Mouse (Mus musculus): ENCODE results near the gene Ano4.
A peak's percentile ranks its signal among the peaks of the same experiment; 100 is the strongest.

Ano4 gene

DNA sequence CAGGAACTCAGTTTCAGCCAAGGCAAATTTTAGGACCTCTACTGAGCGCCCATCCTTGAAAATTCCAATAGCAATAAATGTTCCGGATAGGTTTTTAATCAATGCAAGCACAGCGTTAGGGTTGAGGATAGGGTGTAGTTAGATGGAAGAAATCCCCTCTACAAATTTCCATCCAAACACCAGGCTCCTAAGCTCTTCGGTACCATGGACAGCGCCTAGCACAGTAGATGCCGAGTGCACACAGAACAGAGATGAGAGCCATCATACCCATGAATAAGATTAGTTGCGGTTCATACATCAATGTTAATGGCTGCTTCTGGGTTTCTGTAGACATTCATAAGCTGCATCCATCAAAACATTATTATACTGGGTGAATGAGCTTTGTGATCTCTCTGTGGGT is 120.0 kb downstream of the Ano4 start:
- no peaks in the 10 kb centered on the region for H3K9me3 ChIP-seq (ENCODE audit: low read length)
- H3K4me1 ChIP-seq (replicated peaks; ENCODE audit: low read depth, low read length) = no peaks in the 10 kb centered on the region
- TF ChIP-seq CTCF (conservative IDR thresholded peaks at IDR 0.05; ENCODE audit: low read length) = no peak
- TF ChIP-seq POU5F1 (IDR thresholded peaks at IDR 0.05; ENCODE audit: borderline replicate concordance, low read length) = no peak
- H3K36me3 ChIP-seq (ENCODE audit: insufficient read depth, low read length) = no peaks in the 10 kb centered on the region
- H3K27me3 ChIP-seq (ENCODE audit: insufficient read depth, low read length) = no peaks in the 10 kb centered on the region
- no peak overlapping the region for H3K4me3 ChIP-seq (replicated peaks; ENCODE audit: low read length)

GRCm38 (mm10) chr10:89222284-89222989 is 122.1 kb downstream of the Ano4 start:
- Histone ChIP-seq H3K4me1 (replicated peaks; ENCODE audit: low read depth, low read length) (no peaks in the 10 kb centered on the region), H3K4me3 (replicated peaks; ENCODE audit: low read length) (no peak overlapping the region), H3K36me3 (ENCODE audit: insufficient read depth, low read length) (no peaks in the 10 kb centered on the region), H3K27me3 (ENCODE audit: insufficient read depth, low read length) (no peaks in the 10 kb centered on the region), H3K9me3 (ENCODE audit: low read length) (no peaks in the 10 kb centered on the region)
- TF ChIP-seq CTCF (conservative IDR thresholded peaks at IDR 0.05; ENCODE audit: low read length) = no peak; the same call in 1 of the 2 replicates
- TF ChIP-seq NANOG (IDR thresholded peaks at IDR 0.05; ENCODE audit: borderline replicate concordance, low read length) = no peak
- no peak for TF ChIP-seq POU5F1 (IDR thresholded peaks at IDR 0.05; ENCODE audit: borderline replicate concordance, low read length)

DNA sequence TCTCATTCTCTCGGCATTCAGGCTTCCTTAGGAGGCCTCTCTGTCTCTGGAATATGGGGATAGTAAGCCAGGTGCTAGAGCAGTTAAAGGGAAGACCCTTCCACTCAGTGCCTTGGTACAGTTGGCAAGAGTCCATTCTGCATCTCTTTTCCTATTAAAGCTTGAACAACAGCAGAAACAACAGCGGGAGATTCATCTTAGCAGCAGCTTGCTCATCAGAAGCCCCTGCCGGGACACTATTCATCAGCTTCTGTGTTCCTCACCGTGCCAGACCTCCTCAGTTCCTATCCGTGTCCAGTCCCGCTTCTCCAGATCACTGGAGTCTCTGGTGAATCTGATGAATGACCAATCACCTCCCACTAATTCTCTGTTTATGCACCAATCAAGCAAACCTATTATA is 128.5 kb downstream of the Ano4 start:
- Histone ChIP-seq H3K27me3 (ENCODE audit: insufficient read depth, low read length) (peaks cover 2% of the 10 kb centered on the region; the same call in 1 of the 2 replicates), H3K4me1 (replicated peaks; ENCODE audit: low read depth, low read length) (no peaks in the 10 kb centered on the region), H3K36me3 (ENCODE audit: insufficient read depth, low read length) (no peaks in the 10 kb centered on the region), H3K9me3 (ENCODE audit: low read length) (no peaks in the 10 kb centered on the region), H3K4me3 (replicated peaks; ENCODE audit: low read length) (no peak overlapping the region)
- TF ChIP-seq NANOG (IDR thresholded peaks at IDR 0.05; ENCODE audit: borderline replicate concordance, low read length) = no peak
- no peak for TF ChIP-seq POU5F1 (IDR thresholded peaks at IDR 0.05; ENCODE audit: borderline replicate concordance, low read length)

GRCm38 (mm10) chr10:89205858-89206257 is 138.7 kb downstream of the Ano4 start:
- H3K9me3 ChIP-seq (ENCODE audit: low read length) = no peaks in the 10 kb centered on the region
- TF ChIP-seq POU5F1 (IDR thresholded peaks at IDR 0.05; ENCODE audit: borderline replicate concordance, low read length) = no peak
- TF ChIP-seq NANOG (IDR thresholded peaks at IDR 0.05; ENCODE audit: borderline replicate concordance, low read length) = no peak
- peak; percentile 72 for TF ChIP-seq CTCF (conservative IDR thresholded peaks at IDR 0.05; ENCODE audit: low read length)
- 0 out of 2 replicates have a peak, but pooled peaks cover 2% of the 10 kb centered on the region for H3K27me3 ChIP-seq (ENCODE audit: insufficient read depth, low read length)
- no peaks in the 10 kb centered on the region for H3K4me1 ChIP-seq (replicated peaks; ENCODE audit: low read depth, low read length)
- no peaks in the 10 kb centered on the region for H3K36me3 ChIP-seq (ENCODE audit: insufficient read depth, low read length)
- no peak overlapping the region for H3K4me3 ChIP-seq (replicated peaks; ENCODE audit: low read length)

GRCm38 (mm10) chr10:89196444-89196843 is 148.1 kb downstream of the Ano4 start:
- no peak overlapping the region for H3K4me3 ChIP-seq (replicated peaks; ENCODE audit: low read length)
- H3K27me3 ChIP-seq (ENCODE audit: insufficient read depth, low read length) = no peaks in the 10 kb centered on the region
- H3K9me3 ChIP-seq (ENCODE audit: low read length) = no peaks in the 10 kb centered on the region
- no peaks in the 10 kb centered on the region for H3K36me3 ChIP-seq (ENCODE audit: insufficient read depth, low read length)
- H3K4me1 ChIP-seq (replicated peaks; ENCODE audit: low read depth, low read length) = no peaks in the 10 kb centered on the region
- no peak for TF ChIP-seq POU5F1 (IDR thresholded peaks at IDR 0.05; ENCODE audit: borderline replicate concordance, low read length)
- no peak for TF ChIP-seq CTCF (conservative IDR thresholded peaks at IDR 0.05; ENCODE audit: low read length)
- TF ChIP-seq NANOG (IDR thresholded peaks at IDR 0.05; ENCODE audit: borderline replicate concordance, low read length) = no peak

DNA sequence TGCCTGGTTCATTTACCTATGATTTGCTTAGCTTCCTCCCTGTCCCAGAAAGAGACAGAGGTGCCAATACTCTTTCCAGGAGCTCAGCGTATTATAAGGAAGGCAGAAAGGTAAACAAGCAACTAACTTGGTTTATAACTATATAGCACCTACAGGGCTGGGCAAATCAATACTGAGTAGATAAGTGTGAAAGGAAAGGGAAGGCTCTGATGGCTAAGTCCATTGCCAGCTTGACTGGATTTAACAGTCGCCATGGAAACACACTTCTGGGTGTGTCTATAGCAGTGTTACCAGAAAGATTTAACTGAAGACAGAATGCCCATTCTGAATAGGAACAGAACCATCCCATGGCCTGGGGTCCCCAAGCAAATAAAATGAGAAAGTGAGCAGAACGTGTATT is 149.5 kb downstream of the Ano4 start:
- Histone ChIP-seq H3K4me3 (replicated peaks; ENCODE audit: low read length) (no peak overlapping the region), H3K9me3 (ENCODE audit: low read length) (no peaks in the 10 kb centered on the region), H3K4me1 (replicated peaks; ENCODE audit: low read depth, low read length) (no peaks in the 10 kb centered on the region), H3K36me3 (ENCODE audit: insufficient read depth, low read length) (no peaks in the 10 kb centered on the region), H3K27me3 (ENCODE audit: insufficient read depth, low read length) (no peaks in the 10 kb centered on the region)
- no peak for TF ChIP-seq POU5F1 (IDR thresholded peaks at IDR 0.05; ENCODE audit: borderline replicate concordance, low read length)
- TF ChIP-seq CTCF (conservative IDR thresholded peaks at IDR 0.05; ENCODE audit: low read length) = no peak
- no peak for TF ChIP-seq NANOG (IDR thresholded peaks at IDR 0.05; ENCODE audit: borderline replicate concordance, low read length)

DNA sequence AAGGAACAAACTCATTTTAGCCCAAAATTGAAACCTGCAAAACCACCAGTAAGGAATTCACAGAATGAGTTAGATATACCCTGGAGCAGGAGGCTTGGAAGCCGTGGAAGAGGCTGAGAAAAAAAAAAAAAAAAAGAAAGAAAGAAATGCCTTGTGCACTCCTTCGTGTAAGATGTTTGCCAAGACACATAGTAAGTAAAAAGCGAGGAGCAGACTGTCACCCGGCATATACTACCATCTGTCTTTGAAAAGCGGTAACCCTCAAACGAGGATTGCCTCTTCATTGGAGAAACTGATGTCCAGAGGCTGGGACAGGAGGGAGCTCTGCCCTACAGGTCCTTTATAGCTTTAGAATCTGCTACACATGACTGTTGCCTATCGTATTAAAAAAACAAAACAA is 150.1 kb downstream of the Ano4 start:
- H3K4me1 ChIP-seq (replicated peaks; ENCODE audit: low read depth, low read length) = no peaks in the 10 kb centered on the region
- no peaks in the 10 kb centered on the region for H3K36me3 ChIP-seq (ENCODE audit: insufficient read depth, low read length)
- no peaks in the 10 kb centered on the region for H3K9me3 ChIP-seq (ENCODE audit: low read length)
- no peaks in the 10 kb centered on the region for H3K27me3 ChIP-seq (ENCODE audit: insufficient read depth, low read length)
- H3K4me3 ChIP-seq (replicated peaks; ENCODE audit: low read length) = no peak overlapping the region
- TF ChIP-seq CTCF (conservative IDR thresholded peaks at IDR 0.05; ENCODE audit: low read length) (no peak), NANOG (IDR thresholded peaks at IDR 0.05; ENCODE audit: borderline replicate concordance, low read length) (no peak), POU5F1 (IDR thresholded peaks at IDR 0.05; ENCODE audit: borderline replicate concordance, low read length) (no peak)

DNA sequence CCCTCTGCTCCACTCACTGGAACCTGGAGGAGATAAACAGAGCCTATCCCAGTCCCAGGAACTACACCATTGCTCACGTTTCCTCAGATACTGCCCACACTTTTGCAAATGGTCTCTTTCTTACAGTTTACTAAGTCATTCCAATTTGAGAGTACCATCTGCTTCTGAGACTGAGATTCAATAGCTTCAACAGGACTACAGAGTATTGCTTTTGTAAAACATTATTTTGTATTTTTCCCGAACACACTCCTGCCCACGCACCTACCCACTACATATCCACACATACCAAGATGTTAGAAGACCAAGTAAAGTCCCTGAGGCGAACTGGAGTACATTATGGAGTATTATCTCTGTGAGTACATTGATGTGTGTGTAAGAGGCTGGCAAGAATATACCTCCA is 166.6 kb downstream of the Ano4 start:
- no peaks in the 10 kb centered on the region for H3K4me1 ChIP-seq (replicated peaks; ENCODE audit: low read depth, low read length)
- TF ChIP-seq NANOG (IDR thresholded peaks at IDR 0.05; ENCODE audit: borderline replicate concordance, low read length) (no peak), CTCF (conservative IDR thresholded peaks at IDR 0.05; ENCODE audit: low read length) (no peak), POU5F1 (IDR thresholded peaks at IDR 0.05; ENCODE audit: borderline replicate concordance, low read length) (no peak)

GRCm38 (mm10) chr10:89164533-89164932 is 180.0 kb downstream of the Ano4 start:
- Histone ChIP-seq H3K4me3 (replicated peaks; ENCODE audit: low read length) (no peak overlapping the region), H3K9me3 (ENCODE audit: low read length) (peaks cover 4% of the 10 kb centered on the region; the same call in 1 of the 2 replicates), H3K36me3 (ENCODE audit: insufficient read depth, low read length) (no peaks in the 10 kb centered on the region), H3K27me3 (ENCODE audit: insufficient read depth, low read length) (no peaks in the 10 kb centered on the region), H3K4me1 (replicated peaks; ENCODE audit: low read depth, low read length) (no peaks in the 10 kb centered on the region)
- no peak for TF ChIP-seq CTCF (conservative IDR thresholded peaks at IDR 0.05; ENCODE audit: low read length)
- TF ChIP-seq POU5F1 (IDR thresholded peaks at IDR 0.05; ENCODE audit: borderline replicate concordance, low read length) = no peak
- no peak for TF ChIP-seq NANOG (IDR thresholded peaks at IDR 0.05; ENCODE audit: borderline replicate concordance, low read length)

More for the DNA sequence above, 166.6 kb downstream of the Ano4 start:
- H3K4me3 ChIP-seq (replicated peaks; ENCODE audit: low read length) = no peak overlapping the region
- no peaks in the 10 kb centered on the region for H3K27me3 ChIP-seq (ENCODE audit: insufficient read depth, low read length)
- H3K36me3 ChIP-seq (ENCODE audit: insufficient read depth, low read length) = no peaks in the 10 kb centered on the region
- H3K9me3 ChIP-seq (ENCODE audit: low read length) = peaks cover under 1% of the 10 kb centered on the region; the same call in 1 of the 2 replicates
